Mouse (Mus musculus) thymus, adult 18-20 months (tissue): ENCODE measurements around the gene Gm49361.

Experiments
- DNase-seq, 2 experiments: peaks; one replicate each; pipeline ENCODE4 v3.0.0; 2022; ENCODE audit warnings: mixed read lengths in 2 of 2

Gene Gm49361

GRCm38 (mm10) chr14:57617675-57618074, 128.2 kb downstream of the Gm49361 start:
- DNase-seq = no peak

- DNase-seq = no peak
Observed at GRCm38 (mm10) chr14:57616339-57616965, 129.5 kb downstream of the Gm49361 start.

GRCm38 (mm10) chr14:57615828-57616227, 130.1 kb downstream of the Gm49361 start:
- DNase-seq = no peak

DNA sequence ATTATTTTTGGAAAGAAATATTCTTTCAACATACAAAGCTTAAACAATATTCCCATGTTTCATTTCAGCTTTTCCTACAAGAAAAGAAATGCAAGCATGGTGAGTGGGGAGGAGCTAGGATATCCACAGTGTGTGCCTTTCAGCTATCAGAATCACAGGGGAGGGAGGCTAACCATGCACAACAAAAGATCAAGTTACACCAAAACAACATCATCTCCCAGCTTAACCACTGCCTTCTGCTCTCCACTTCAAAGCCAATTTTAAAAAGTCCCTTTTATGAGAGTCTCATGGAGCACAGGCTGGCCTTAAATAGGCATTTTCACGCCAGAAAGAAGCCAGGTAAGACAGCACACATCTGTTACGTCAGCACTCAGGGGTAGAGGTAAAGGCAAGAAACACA, 134.9 kb downstream of the Gm49361 start:
- no peak for DNase-seq

DNA sequence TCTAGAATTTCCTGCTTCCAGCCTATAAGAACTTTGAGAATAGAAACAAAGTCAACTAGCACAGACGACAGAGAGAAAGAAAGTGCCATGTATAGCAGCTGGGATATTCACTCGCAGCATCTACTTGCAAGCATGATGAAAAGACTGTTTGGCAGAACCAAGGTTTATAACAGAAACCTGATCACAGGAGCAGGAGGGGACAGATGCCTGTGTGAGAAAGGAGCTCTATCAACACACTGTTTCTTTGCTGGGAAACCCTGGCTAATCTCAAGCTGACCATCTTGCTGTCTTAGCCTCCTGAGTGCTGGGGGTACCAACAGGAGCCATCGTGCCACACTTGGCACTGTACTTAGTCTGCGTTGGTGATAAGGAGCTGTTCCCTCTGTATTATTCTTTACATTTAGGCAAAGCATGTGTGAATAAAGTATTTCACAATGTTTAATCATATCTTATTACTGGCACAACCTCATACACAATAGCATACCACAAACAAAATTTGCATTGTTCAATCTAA, 136.0 kb downstream of the Gm49361 start:
- no peak for DNase-seq

DNA sequence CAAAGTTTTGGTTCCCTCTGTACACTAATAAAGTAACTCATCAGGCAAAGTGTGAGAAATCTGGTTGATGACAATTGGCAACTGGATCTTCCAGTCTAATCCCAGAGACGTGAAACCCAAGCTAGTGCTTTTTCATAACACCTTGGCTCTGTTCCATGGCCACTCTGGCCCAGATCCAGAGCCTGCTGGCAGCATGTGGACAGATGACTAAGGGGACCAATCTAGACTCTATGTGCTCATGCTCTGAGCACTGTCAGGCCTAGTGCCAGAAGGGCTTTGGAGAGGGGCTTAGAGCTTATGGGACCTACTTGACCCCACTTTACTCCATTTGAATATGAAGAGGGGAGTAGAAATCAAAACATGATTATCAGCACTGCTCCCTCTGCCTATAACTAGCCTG, 138.4 kb downstream of the Gm49361 start:
- DNase-seq = peak in 1 of 2 experiments; percentile 10

DNA sequence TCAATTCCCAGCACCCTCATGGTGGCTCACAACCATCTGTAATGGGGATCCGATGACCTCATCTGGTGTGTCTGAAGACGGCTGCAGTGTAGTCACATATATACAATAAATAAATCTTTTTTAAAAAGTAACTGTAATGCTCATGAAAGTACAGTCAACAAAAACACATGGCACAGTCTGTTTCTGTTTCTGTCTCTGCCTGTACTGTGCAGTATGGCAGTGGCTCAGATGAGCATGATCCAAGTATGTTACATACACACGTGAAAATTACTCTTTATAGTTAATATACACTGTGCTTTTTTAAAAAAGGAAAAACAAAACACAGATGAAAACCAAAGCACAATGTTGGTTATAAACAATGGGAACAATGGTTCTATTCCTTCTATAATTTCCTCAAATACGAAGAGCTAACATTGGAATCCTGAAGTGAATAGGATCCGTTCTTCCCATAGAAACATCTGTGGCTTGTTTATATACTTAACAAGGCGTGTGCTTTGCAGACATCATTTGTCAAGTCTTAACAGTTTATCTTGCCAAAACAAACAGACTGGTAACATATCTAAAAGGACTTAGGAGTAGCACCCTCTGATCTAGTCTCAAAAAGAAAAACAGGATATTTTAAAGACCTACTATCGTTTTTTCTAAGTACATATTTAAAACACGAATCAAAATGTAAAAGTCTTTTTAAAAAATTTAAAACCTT, 139.1 kb downstream of the Gm49361 start:
- no peak for DNase-seq

DNA sequence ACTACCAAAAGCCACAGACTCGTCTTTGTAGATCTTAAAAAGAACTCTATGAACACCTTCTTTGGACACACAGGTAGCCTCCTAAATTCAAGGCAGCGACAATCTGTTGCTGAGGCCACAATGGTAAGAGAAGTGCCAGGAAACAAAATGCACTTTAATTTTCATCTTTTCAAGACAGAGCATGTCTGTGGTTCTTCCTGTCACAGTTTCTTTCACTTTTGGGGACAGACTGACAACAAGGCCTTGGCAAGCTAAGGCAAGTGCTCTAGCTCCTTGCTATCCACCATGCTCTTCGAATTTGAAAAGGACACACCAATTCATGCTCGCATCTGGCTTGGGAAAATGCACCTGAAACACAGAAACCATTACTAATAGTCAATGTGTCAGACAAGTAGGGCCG, 152.6 kb downstream of the Gm49361 start:
- no peak for DNase-seq
